Mouse (Mus musculus) spleen, postnatal 4 days (tissue): ENCODE data around the gene Soat1.
"Not testable (repeated sequence)": the region's sequence is repeated elsewhere in the genome, so short reads cannot be mapped to it uniquely, and the experiment has no call there.

Source experiments
- DNase-seq, 2 experiments: peaks; one replicate each; pipeline ENCODE4 v3.0.0; 2022; ENCODE audit warnings: low spot score in 2 of 2

The Soat1 gene

GRCm38 (mm10) chr1:156473961-156474503 lies at the start of gene Soat1:
Gene Soat1, minus strand, starts transcription at chr1:156474331.
- peak; percentile 85 to 90 for DNase-seq

GRCm38 (mm10) chr1:156523842-156524241 lies 49.7 kb upstream of the Soat1 start, which contains the start of gene Gm10031:
Gene Gm10031, plus strand, starts transcription at chr1:156524012.
- DNase-seq, result not testable (repeated sequence)

GRCm38 (mm10) chr1:156521796-156522517 lies 47.8 kb upstream of the Soat1 start:
- peak in 1 of 2 experiments; percentile 27 for DNase-seq

GRCm38 (mm10) chr1:156520136-156520780 lies 46.1 kb upstream of the Soat1 start:
- no peak for DNase-seq

GRCm38 (mm10) chr1:156507753-156508152 lies 33.6 kb upstream of the Soat1 start:
- no peak for DNase-seq

- no peak for DNase-seq
Observed at GRCm38 (mm10) chr1:156505901-156506300, 31.8 kb upstream of the Soat1 start.

- DNase-seq, result no peak
Observed at GRCm38 (mm10) chr1:156504945-156505523, 30.9 kb upstream of the Soat1 start.

- no peak for DNase-seq
Observed at GRCm38 (mm10) chr1:156496910-156497309, 22.8 kb upstream of the Soat1 start.

- DNase-seq, result no peak
Observed at GRCm38 (mm10) chr1:156495025-156495424, 20.9 kb upstream of the Soat1 start.

GRCm38 (mm10) chr1:156491226-156491796 lies 17.2 kb upstream of the Soat1 start:
- DNase-seq, result no peak

- DNase-seq, result no peak
Observed at GRCm38 (mm10) chr1:156488031-156488430, 13.9 kb upstream of the Soat1 start.

GRCm38 (mm10) chr1:156487498-156487897 lies 13.4 kb upstream of the Soat1 start:
- DNase-seq, result no peak

- no peak for DNase-seq
Observed at GRCm38 (mm10) chr1:156481826-156482225, 7.7 kb upstream of the Soat1 start.

GRCm38 (mm10) chr1:156476535-156476934 lies 2.4 kb upstream of the Soat1 start:
- DNase-seq, result no peak

GRCm38 (mm10) chr1:156476016-156476415 lies 1.9 kb upstream of the Soat1 start:
- DNase-seq, result no peak

- no peak for DNase-seq
Observed at GRCm38 (mm10) chr1:156474854-156475253, 723 bp upstream of the Soat1 start.

GRCm38 (mm10) chr1:156473003-156473402 lies 1.1 kb downstream of the Soat1 start:
- no peak for DNase-seq

GRCm38 (mm10) chr1:156471955-156472354 lies 2.2 kb downstream of the Soat1 start:
- DNase-seq, result no peak

- DNase-seq, result no peak
Observed at GRCm38 (mm10) chr1:156471071-156471470, 3.1 kb downstream of the Soat1 start.

- DNase-seq, result no peak
Observed at GRCm38 (mm10) chr1:156470557-156470956, 3.6 kb downstream of the Soat1 start.

- no peak for DNase-seq
Observed at GRCm38 (mm10) chr1:156468576-156468975, 5.6 kb downstream of the Soat1 start.

- no peak for DNase-seq
Observed at GRCm38 (mm10) chr1:156467655-156468255, 6.4 kb downstream of the Soat1 start.
